Mouse (Mus musculus) kidney, postnatal 4 days (tissue): Measurements from ENCODE around the gene Gm10719.
A peak's percentile ranks its signal among the peaks of the same experiment; 100 is the strongest.
"Not testable (repeated sequence)": the region's sequence is repeated elsewhere in the genome, so short reads cannot be mapped to it uniquely, and the experiment has no call there.

Experiments used
- DNase-seq, 2 experiments: peaks; one replicate each; pipeline ENCODE4 v3.0.0; 2021; ENCODE audit warnings: mixed read lengths in 2 of 2

The Gm10719 gene

GRCm38 (mm10) chr9:3017108-3017507 lies at the start of gene Gm10719:
Gene Gm10719, plus strand, starts transcription at chr9:3017408.
- not testable (repeated sequence) for DNase-seq

- DNase-seq: peak; percentile 10 to 21
These were observed 16.7 kb upstream of the Gm10719 start, which contains the start of gene Gm10722 for GRCm38 (mm10) chr9:3000445-3000972. Gene Gm10722, plus strand, starts transcription at chr9:3000922.

GRCm38 (mm10) chr9:3001006-3001405 lies 16.2 kb upstream of the Gm10719 start:
- not testable (repeated sequence) for DNase-seq

- peak; percentile 87 to 100 for DNase-seq
These were observed 15.1 kb upstream of the Gm10719 start for GRCm38 (mm10) chr9:3001948-3002659.

GRCm38 (mm10) chr9:3002794-3003396 lies 14.3 kb upstream of the Gm10719 start, which contains the start of gene Gm11168:
Gene Gm11168, plus strand, starts transcription at chr9:3003346.
- peak; percentile 1 to 13 for DNase-seq

- not testable (repeated sequence) for DNase-seq
These were observed 11.0 kb upstream of the Gm10719 start for GRCm38 (mm10) chr9:3006179-3006578.

GRCm38 (mm10) chr9:3006636-3007035 lies 10.6 kb upstream of the Gm10719 start:
- DNase-seq: not testable (repeated sequence)

- DNase-seq: peak in 1 of 2 experiments; percentile 1
These were observed 9.9 kb upstream of the Gm10719 start for GRCm38 (mm10) chr9:3007272-3007671.

GRCm38 (mm10) chr9:3009331-3009730 lies 7.9 kb upstream of the Gm10719 start:
- not testable (repeated sequence) for DNase-seq

GRCm38 (mm10) chr9:3012054-3012621 lies 5.1 kb upstream of the Gm10719 start:
- DNase-seq: not testable (repeated sequence)

GRCm38 (mm10) chr9:3012733-3013279 lies 4.4 kb upstream of the Gm10719 start, which contains the start of gene Gm10721:
Gene Gm10721, plus strand, starts transcription at chr9:3013140.
- not testable (repeated sequence) for DNase-seq

GRCm38 (mm10) chr9:3015354-3015753 lies 1.9 kb upstream of the Gm10719 start, which contains the start of gene Gm10720:
Gene Gm10720, plus strand, starts transcription at chr9:3015654.
- DNase-seq: not testable (repeated sequence)

GRCm38 (mm10) chr9:3015896-3016295 lies 1.3 kb upstream of the Gm10719 start:
- peak in 1 of 2 experiments; percentile 13 for DNase-seq

GRCm38 (mm10) chr9:3018944-3019343 lies 1.7 kb downstream of the Gm10719 start:
- DNase-seq: peak; percentile 96 to 100

GRCm38 (mm10) chr9:3019835-3020727 lies 2.9 kb downstream of the Gm10719 start:
- peak; percentile 47 to 79 for DNase-seq

GRCm38 (mm10) chr9:3022316-3023008 lies 5.3 kb downstream of the Gm10719 start:
- DNase-seq: not testable (repeated sequence)

GRCm38 (mm10) chr9:3023312-3023984 lies 6.2 kb downstream of the Gm10719 start, which contains the start of gene Gm10718:
Gene Gm10718, plus strand, starts transcription at chr9:3023547.
- peak; percentile 1 to 24 for DNase-seq

GRCm38 (mm10) chr9:3023985-3024648 lies 6.9 kb downstream of the Gm10719 start:
- DNase-seq: not testable (repeated sequence)

- not testable (repeated sequence) for DNase-seq
These were observed 7.8 kb downstream of the Gm10719 start, which contains the start of gene Gm10717 for GRCm38 (mm10) chr9:3024912-3025467. Gene Gm10717, plus strand, starts transcription at chr9:3025417.
